Mouse (Mus musculus) liver, embryonic 15.5 days (tissue): ENCODE measurements around the gene Ppp1r27. TPM values are rescaled to one million over a fixed set of nuclear protein-coding genes. Genes with fewer than 3 reads are reported as not detected.
"Not testable (repeated sequence)": the region's sequence is repeated elsewhere in the genome, so short reads cannot be mapped to it uniquely, and the experiment has no call there.

Experiments used
- ATAC-seq: fragments of 200-750 bp; cut with Nextera tagmentation; 2 replicates; pipeline ENCODE4 v1.8.0; 2017; ENCODE audit warnings: moderate number of reproducible peaks, mild to moderate bottlenecking, moderate library complexity; ENCODE audit not compliant: insufficient read depth
- H3K27ac ChIP-seq: fragments of 300-500 bp; sonication (generic); replicated peaks from 2 replicates; pipeline ENCODE4 v1.5.1; 2015; ENCODE audit warnings: mild to moderate bottlenecking, inconsistent platforms
- H3K27me3 ChIP-seq: fragments of 300-500 bp; sonication (generic); 2 replicates; pipeline ENCODE4 v1.6.1; 2015; ENCODE audit warnings: mild to moderate bottlenecking, inconsistent platforms
- H3K36me3 ChIP-seq: fragments of 300-500 bp; sonication (generic); replicated peaks from 2 replicates; pipeline ENCODE4 v1.6.1; 2015; ENCODE audit warnings: moderate library complexity, mild to moderate bottlenecking, inconsistent platforms
- H3K4me1 ChIP-seq: fragments of 300-500 bp; sonication (generic); replicated peaks from 2 replicates; pipeline ENCODE4 v1.6.1; 2015; ENCODE audit warnings: inconsistent platforms
- H3K4me2 ChIP-seq: fragments of 300-500 bp; sonication (generic); 2 replicates; pipeline ENCODE4 v1.6.1; 2015; ENCODE audit warnings: moderate library complexity, mild to moderate bottlenecking, inconsistent platforms
- H3K4me3 ChIP-seq: fragments of 300-500 bp; sonication (generic); replicated peaks from 2 replicates; pipeline ENCODE4 v1.5.1; 2015; ENCODE audit warnings: mild to moderate bottlenecking, inconsistent platforms
- H3K9ac ChIP-seq: fragments of 300-500 bp; sonication (generic); 2 replicates; pipeline ENCODE4 v1.6.1; 2015; ENCODE audit warnings: moderate library complexity, mild to moderate bottlenecking, inconsistent platforms
- H3K9me3 ChIP-seq: fragments of 300-500 bp; sonication (generic); replicated peaks from 2 replicates; pipeline ENCODE4 v1.6.1; 2016; ENCODE audit warnings: inconsistent platforms
- WGBS: fragments of 180-500 bp; shearing (Covaris S2); methylation state at CpG from one replicate; pipeline ENCODE4 v1.1.7; 2015; ENCODE audit warnings: mixed read lengths; ENCODE audit not compliant: insufficient replicate concordance; 5-methylcytosine and 5-hydroxymethylcytosine counted together
- polyA plus RNA-seq: library from polyadenylated mRNA; unstranded; fragments of >200 nt; fragmentation: Nextera tagmentation; extraction: Ambion mirVana; gene quantifications from 2 replicates; pipeline ENCODE4 v1.2.1, GENCODE M21; 2015

Gene Ppp1r27
- 0.36 and 0.38 TPM in 2 replicates for polyA plus RNA-seq

DNA sequence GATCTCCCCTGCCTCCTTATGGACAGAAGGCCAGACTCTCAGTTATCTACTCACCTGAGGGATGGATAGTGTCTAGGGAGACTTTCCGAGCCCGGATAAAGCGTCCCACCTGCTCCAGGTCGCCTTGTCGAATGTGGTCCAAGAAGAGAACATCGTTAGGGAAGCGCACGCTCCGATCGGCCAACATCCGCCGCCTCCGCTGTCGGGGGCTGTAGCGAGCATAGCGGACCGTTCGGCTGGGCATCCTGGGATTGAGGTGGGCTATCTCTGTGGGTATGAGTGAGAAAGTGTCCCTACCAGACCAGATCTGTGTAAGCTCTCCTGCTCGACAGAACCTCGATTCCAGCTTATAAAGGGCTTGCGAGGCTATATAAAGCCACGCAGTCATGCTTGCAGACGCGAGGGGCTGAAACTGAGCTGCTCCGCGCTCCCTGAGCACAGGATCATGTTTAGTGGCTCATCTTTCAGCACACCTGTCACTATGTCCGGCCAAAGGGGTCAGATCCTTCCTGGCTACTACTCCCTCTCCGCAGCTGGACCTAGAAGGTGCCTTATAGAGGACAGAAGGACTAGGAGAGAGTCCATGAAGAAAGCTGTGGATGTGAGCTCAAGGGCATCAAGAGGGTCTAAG, at the start of gene Ppp1r27:
Gene Ppp1r27 (minus strand): TSS at position 323 of the 631 bp plus-strand sequence.
- H3K4me2 ChIP-seq = peak within 1 kb of the TSS; percentile 97
- no peaks in the 10 kb centered on the region for H3K36me3 ChIP-seq
- peak within 1 kb of the TSS; percentile 72; the same call in 1 of the 2 replicates for H3K27ac ChIP-seq
- peak within 1 kb of the TSS; percentile 80 for H3K4me3 ChIP-seq
- no peak for ATAC-seq
- H3K9ac ChIP-seq = peak within 1 kb of the TSS; percentile 91
- peaks cover 46% of the 10 kb centered on the region for H3K4me1 ChIP-seq
- H3K27me3 ChIP-seq = no peaks in the 10 kb centered on the region
- H3K9me3 ChIP-seq = no peaks in the 10 kb centered on the region
- 85% methylated on average over 28 of the region's 28 CpGs for WGBS

DNA sequence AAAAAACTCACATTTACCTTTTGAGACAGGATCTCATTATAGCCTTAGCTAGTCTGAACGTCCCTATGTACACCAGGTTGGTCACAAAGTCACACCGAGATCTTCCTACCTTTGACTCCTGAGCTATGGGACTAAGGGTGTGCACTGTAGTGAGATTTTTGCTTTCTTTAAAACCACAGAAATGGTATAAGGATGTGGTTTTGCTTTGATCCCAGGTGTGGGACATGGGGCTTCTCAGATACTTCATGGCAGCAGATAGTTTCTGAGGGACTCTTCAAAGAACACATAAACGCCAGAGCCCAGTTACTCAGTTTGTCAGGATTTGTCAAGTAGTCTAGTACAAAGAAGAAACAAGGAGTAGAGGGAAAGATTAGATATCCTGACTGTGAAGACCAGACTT, 49.8 kb upstream of the Ppp1r27 start:
- Histone ChIP-seq H3K36me3 (peaks cover 65% of the 10 kb centered on the region), H3K27ac (0 out of 2 replicates have a peak overlapping the region, but pooled peaks have one; percentile 3), H3K9ac (no peak overlapping the region), H3K4me3 (no peak overlapping the region), H3K4me2 (no peak overlapping the region), H3K27me3 (no peaks in the 10 kb centered on the region), H3K9me3 (no peaks in the 10 kb centered on the region), H3K4me1 (peaks cover 76% of the 10 kb centered on the region)
- no peak for ATAC-seq
- 80% methylated on average over 3 of the region's 3 CpGs for WGBS

DNA sequence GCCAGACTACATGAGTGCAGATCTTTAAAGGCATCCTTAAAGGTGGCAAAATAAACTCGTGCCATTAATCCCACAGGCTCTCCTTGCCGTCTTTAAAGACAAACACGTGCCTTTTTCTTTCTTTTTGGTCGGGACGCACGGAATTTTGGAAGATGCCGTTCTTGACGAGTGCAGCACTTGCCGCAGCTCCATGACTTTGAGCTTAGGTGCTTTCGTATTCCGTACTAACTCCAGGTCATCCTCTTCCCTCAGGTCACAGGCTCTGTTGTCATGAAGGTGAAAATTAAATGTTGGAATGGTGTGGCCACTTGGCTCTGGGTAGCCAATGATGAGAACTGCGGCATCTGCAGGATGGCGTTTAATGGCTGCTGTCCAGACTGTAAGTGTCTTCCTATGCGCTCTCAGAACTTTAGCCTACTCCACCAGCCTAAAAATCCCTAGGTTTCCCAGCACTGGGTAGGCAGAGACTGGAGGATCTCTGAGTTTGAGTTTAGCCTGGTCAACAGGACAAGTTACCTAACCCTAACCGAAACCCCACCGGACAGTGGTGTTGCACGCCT, 48.1 kb upstream of the Ppp1r27 start:
- peak overlapping the region; percentile 97 for H3K27ac ChIP-seq
- H3K4me2 ChIP-seq = peak overlapping the region; percentile 95
- H3K4me1 ChIP-seq = peaks cover 77% of the 10 kb centered on the region
- H3K9me3 ChIP-seq = no peaks in the 10 kb centered on the region
- ATAC-seq = no peak
- peak overlapping the region; percentile 99 for H3K4me3 ChIP-seq
- peak overlapping the region; percentile 66 for H3K9ac ChIP-seq
- WGBS = 42% methylated on average over 17 of the region's 17 CpGs
- peaks cover 64% of the 10 kb centered on the region for H3K36me3 ChIP-seq
- no peaks in the 10 kb centered on the region for H3K27me3 ChIP-seq

DNA sequence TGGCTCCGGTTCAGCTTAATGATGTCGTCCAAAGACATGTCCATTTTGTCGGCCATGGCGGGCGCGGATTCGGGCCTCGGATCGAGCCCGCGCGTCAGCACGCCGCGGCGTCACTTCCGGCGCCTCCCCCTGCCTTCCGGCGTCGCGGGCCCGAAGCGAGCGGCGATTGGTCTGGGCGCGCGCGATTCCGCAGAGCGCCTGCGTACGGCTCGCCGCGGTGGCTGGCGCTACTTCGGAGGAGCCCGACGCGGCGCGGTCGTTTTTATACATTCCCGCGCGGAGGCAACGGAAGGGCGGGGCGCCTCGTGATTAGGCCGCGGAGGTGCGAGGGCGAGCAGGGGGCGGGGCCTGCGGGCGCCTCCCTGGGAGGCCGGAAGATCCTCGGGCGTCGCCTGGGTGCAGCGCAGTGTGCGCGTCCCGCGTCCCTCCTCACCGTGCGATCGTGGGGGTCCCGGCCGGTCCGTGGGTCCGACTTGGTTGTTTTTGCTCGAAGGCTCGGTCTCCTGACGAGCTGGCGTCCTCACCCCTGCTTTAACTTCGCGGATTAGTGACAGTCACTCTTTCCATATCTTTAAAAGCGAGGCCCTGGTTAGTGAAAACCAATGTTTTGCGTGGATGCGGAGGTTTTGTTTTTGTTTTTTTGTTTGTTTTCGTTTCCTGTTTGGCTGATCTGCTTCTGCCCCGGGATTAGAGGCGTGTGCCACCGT, 47.5 kb upstream of the Ppp1r27 start, which contains the start of the genes Alyref and Anapc11:
Gene Alyref (minus strand): TSS at position 83 of the 707 bp plus-strand sequence.
Gene Anapc11 (plus strand): TSS at position 139 of the 707 bp plus-strand sequence.
- H3K4me1 ChIP-seq = peaks cover 71% of the 10 kb centered on the region
- no peaks in the 10 kb centered on the region for H3K27me3 ChIP-seq
- H3K9me3 ChIP-seq = no peaks in the 10 kb centered on the region
- ATAC-seq = peak; percentile 98
- H3K27ac ChIP-seq = peak within 1 kb of the TSS; percentile 97
- peak within 1 kb of the TSS; percentile 95 for H3K4me2 ChIP-seq
- peak within 1 kb of the TSS; percentile 98 for H3K9ac ChIP-seq
- H3K4me3 ChIP-seq = peak within 1 kb of the TSS; percentile 99
- H3K36me3 ChIP-seq = peaks cover 64% of the 10 kb centered on the region
- under 1% methylated on average over 88 of the region's 88 CpGs for WGBS

DNA sequence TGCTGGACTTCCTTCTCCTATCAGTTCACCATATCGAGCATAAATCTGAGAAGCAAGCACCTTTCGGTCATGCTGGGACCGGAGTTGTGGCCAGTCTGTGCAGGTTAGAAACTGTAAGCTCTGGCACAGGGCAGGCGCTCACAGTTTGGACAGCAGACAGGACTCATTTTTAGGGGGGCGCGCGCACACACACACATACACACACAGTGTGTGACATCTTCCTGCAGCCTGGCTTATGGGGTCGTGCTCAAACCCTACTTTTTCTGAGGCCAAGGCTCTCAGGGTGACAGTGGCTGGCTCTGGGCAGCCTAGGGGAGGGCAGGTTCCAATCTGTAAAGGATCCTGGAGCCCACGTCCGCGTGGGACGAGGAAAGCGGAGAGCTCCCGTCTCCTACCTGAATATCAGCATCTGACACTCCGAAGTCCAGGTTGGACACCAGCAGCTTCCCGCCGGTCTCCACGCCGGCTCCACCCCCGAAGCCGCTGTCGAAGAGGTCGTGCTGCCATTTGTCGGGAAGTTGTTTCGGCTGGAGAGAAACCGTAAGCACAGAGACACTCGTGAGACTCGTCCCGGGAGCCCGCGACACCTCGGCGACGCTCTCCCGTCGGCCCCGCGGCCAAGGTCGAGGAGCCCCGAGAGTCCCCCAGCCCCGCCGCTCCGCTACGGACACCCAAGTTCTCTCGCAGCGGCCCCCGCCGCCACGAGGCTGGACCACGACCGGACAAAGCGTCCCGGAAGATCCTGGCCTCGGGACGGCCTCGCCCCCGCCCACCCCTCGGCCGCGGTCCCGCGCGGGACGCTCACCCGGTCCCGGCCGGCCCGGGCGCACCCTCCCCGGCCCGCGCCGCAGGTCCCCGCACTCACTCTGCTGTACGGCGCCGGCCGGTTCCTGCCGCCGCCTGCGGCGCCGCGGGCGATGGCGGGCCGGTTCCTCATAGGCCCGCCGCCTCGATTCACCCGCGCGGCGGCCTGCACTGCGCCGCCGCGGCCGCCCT, 46.6 kb upstream of the Ppp1r27 start:
- peak overlapping the region; percentile 97 for H3K27ac ChIP-seq
- H3K27me3 ChIP-seq = no peaks in the 10 kb centered on the region
- H3K4me3 ChIP-seq = peak overlapping the region; percentile 99
- no peaks in the 10 kb centered on the region for H3K9me3 ChIP-seq
- peak; percentile 49 for ATAC-seq
- H3K4me1 ChIP-seq = peaks cover 62% of the 10 kb centered on the region
- peak overlapping the region; percentile 95 for H3K4me2 ChIP-seq
- 2% methylated on average over 99 of the region's 99 CpGs for WGBS
- peak overlapping the region; percentile 98 for H3K9ac ChIP-seq
- H3K36me3 ChIP-seq = peaks cover 64% of the 10 kb centered on the region

DNA sequence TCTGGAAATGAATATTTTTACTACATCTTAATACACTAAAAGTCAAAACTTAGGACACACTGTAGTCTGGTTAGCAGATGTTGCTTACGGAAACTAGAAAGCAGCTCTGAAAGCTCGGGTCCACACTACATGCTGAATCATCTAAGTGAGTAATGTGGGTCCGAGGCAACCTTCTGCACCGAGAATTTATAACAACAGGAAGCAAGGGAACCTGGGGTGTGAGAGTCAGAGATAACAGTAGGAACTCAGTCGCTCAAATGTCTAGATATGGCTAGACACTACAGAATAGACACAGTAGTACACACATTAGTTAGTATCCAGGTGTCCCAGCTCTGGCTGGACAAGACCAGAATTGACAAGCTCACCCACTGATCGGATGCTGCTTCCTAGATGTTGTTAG, 37.6 kb upstream of the Ppp1r27 start:
- Histone ChIP-seq H3K36me3 (peaks cover 98% of the 10 kb centered on the region), H3K4me2 (no peak overlapping the region), H3K9me3 (no peaks in the 10 kb centered on the region; the same call in 1 of the 2 replicates), H3K4me1 (peaks cover 16% of the 10 kb centered on the region), H3K9ac (no peak overlapping the region), H3K27me3 (no peaks in the 10 kb centered on the region), H3K4me3 (no peak overlapping the region), H3K27ac (no peak overlapping the region)
- peak; percentile 51 for ATAC-seq
- WGBS = 20% methylated on average over 6 of the region's 6 CpGs

DNA sequence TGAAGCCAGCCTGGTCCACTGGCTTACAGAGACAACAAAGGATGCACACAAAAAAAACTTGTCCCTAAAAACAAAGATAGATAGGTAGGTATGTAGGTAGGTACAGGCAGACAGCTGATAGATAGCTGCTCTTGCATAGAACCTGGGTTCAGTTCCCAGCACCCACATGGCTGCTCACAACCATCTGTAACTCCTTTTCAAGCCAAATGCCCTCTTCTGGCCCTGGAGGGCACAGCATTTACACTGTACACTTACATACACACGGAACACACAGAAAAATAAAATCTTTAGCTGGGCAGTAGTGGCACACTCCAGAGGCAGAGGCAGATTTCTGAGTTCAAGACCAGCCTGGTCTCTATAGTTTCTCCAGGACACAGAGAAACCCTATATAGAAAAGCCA, 33.0 kb upstream of the Ppp1r27 start:
- Histone ChIP-seq H3K27ac (no peak overlapping the region), H3K4me2 (no peak overlapping the region), H3K4me3 (no peak overlapping the region), H3K36me3 (peaks cover 66% of the 10 kb centered on the region), H3K9me3 (no peaks in the 10 kb centered on the region; the same call in 1 of the 2 replicates), H3K27me3 (no peaks in the 10 kb centered on the region), H3K4me1 (peaks cover 39% of the 10 kb centered on the region), H3K9ac (no peak overlapping the region)
- no peak for ATAC-seq
- 86% methylated on average over 1 of the region's 1 CpGs for WGBS

DNA sequence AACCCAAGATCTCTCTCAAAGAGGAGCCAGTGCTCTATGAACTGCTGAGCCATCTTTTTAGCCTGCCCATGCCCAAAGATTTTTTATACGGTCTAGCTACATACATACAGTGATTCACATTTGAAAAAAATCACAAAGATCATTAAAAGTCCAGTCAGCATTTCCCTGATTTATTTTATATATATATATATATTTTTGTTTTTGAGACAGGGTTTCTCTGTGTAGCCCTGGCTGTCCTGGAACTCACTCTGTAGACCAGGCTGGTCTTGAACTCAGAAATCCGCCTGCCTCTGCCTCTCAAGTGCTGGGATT, 32.0 kb upstream of the Ppp1r27 start:
- not testable (repeated sequence) for H3K4me3 ChIP-seq, H3K9me3 ChIP-seq, H3K4me2 ChIP-seq, H3K27ac ChIP-seq, H3K27me3 ChIP-seq, ATAC-seq, H3K9ac ChIP-seq
- Histone ChIP-seq H3K4me1 (peaks cover 43% of the 10 kb centered on the region), H3K36me3 (peaks cover 66% of the 10 kb centered on the region)
- 75% methylated on average over 2 of the region's 2 CpGs for WGBS

DNA sequence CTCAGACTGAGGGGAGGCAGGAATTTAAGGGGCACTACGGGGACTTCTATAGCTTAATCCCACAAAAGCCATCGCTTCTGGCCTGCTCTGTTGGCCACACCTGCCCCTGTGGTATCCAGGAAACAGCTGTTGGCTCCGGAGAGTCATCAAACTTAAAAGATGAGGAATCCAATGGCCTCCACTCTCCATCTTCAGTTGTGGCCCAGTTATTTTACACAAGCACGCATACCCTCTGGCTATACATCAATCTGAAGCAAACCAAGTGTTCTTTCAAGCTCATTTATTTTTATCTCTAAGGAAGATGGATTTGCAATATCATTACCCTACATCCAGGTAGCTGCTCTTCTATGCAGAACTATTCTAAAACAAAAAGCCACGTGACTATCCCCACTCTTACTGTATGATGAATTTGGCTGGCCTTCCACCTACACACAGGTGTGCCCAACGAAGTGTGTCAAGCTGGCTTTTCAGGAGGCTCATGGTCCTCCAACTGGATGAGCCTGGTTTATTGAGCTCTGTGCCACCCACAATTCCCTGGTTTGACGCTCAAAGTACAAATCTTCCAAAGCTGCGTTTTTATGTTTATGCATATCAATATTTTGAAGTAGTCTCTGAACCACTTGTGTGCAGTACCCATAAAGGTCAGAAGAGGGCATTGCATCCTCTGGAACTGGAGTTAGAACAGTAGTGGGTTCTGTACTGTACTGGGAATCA, 31.5 kb upstream of the Ppp1r27 start:
- no peak for ATAC-seq
- peak overlapping the region; percentile 88 for H3K27ac ChIP-seq
- no peaks in the 10 kb centered on the region for H3K27me3 ChIP-seq
- 57% methylated on average over 8 of the region's 8 CpGs for WGBS
- H3K4me3 ChIP-seq = peak overlapping the region; percentile 83
- H3K9ac ChIP-seq = peak overlapping the region; percentile 87
- peaks cover 66% of the 10 kb centered on the region for H3K36me3 ChIP-seq
- peaks cover 48% of the 10 kb centered on the region for H3K4me1 ChIP-seq
- no peaks in the 10 kb centered on the region; the same call in 1 of the 2 replicates for H3K9me3 ChIP-seq
- peak overlapping the region; percentile 99 for H3K4me2 ChIP-seq
